Mouse (Mus musculus) hematopoietic multipotent progenitor cell, adult 10-12 weeks (in vitro differentiated cells): ENCODE results near the gene Nkapd1. TPM values are rescaled to one million over a fixed set of nuclear protein-coding genes. Genes with fewer than 3 reads are reported as not detected.

Experiments
- polyA plus RNA-seq: library from polyadenylated mRNA; stranded (reverse); fragments of >175 nt; gene quantifications from 2 replicates; pipeline ENCODE4 v1.2.3, GENCODE M21; 2012; ENCODE audit warnings: low replicate concordance

Nkapd1 gene
- polyA plus RNA-seq: 7.3 and 14.3 TPM in 2 replicates

GRCm38 (mm10) chr9:50616766-50617603 is at the start of gene Nkapd1, which contains the start of gene Pih1d2:
TSS of gene Nkapd1 (minus strand) at chr9:50617464.
TSS of gene Pih1d2 (plus strand) at chr9:50617321.

DNA sequence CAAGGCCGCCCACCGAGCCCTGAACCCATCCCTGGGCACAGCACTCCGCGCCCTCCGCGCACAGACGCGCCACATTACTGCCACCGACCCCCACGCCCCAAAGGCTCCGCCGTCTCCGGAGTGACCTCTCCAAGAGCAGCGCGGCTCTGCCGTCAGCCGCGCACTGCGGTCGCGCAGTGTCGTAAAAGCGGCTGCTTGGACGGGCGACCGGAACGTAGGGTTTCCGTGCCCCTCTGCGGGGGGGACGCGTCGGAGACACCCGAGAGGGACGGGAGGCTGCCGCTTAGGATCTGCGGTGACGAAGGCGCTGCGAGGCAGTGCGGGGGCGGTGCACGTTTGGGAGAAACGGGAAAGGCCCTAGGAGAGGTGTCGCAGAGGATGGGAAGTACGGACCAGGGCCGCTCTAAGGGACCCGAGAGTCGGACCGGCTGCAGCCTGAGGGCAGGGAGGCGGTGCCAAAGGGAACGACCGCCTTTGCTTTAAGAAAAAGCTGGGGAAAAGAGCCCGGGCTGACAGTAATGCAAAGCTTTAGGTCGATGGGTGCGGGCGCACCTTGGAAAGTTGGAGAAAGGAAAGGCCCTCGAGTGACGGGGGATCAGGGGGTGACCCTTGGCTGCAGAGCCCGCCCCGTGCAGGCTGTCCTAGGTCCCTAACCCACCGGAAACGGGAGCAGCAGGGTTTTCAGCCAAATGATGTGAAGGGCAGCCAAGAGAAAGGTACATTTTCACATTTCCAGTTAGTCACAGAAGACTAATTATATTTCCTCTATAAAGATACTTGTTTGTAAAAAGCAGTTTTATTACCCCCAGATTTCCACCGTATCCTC is 42.3 kb upstream of the Nkapd1 start, which contains the start of gene Dlat:
Dlat (minus strand) TSS at position 389 of the 826 bp plus-strand sequence.

GRCm38 (mm10) chr9:50603189-50603997 is 13.9 kb downstream of the Nkapd1 start, which contains the start of the genes Sdhd and Timm8b:
TSS of gene Sdhd (minus strand) at chr9:50603812.
TSS of gene Timm8b (plus strand) at chr9:50603910.

DNA sequence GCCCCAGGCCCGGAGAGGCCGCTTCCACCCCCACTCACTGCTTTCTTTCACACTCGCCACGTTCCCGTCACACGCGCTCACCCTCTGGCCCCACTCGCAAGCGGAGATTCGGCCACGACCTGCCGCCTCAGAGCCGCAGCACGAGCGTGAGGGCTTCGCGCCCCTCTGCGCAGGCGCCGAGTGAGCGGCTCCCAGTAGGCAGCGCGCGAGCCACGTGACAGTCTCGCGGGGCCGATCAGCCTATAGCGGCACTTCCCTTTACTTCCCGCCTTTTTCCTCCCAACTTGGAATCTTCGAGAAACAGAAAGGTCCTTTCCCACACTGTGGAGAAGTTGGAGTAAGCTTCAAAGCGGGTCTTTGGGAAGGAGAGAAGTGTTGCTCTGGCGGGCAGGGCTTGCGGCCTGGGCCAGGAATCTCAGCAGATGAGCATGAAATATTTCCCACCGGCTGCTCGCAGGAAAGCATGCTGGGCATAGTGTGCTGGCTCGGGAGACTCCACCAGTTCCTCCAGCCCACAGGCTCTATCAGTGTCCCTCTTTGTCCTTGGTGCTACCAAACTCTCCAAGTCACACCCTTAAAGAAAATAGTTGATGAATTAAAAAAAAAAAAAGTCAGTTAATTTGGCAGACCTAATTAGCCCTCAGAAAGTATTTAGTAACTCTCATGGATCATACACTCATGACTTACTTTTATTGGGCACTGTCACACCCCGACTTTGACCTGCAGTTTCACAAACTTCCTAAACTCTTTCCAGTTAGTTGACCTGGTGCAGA is 55.9 kb downstream of the Nkapd1 start, which contains the start of gene Tex12:
Tex12 (minus strand) TSS at position 181 of the 773 bp plus-strand sequence.

Other genes with a start within 250 kb of the Nkapd1 start
- gene Plet1, start 122.9 kb downstream of the Nkapd1 start, polyA plus RNA-seq: not detected in 2 replicates
- 23.7 and 46.7 TPM in 2 replicates for gene Pts, start 88.7 kb downstream of the Nkapd1 start, polyA plus RNA-seq
- 1.6 and 9.5 TPM in 2 replicates for gene Il18, start 62.6 kb downstream of the Nkapd1 start, polyA plus RNA-seq
- gene Bco2, start 62.3 kb downstream of the Nkapd1 start, polyA plus RNA-seq: 0.07 and 0.20 TPM in 2 replicates
- not detected in 2 replicates for gene Tex12, start 56.1 kb downstream of the Nkapd1 start, polyA plus RNA-seq
- 7.0 and 22.5 TPM in 2 replicates for gene Sdhd, start 13.7 kb downstream of the Nkapd1 start, polyA plus RNA-seq
- gene Timm8b, start 13.6 kb downstream of the Nkapd1 start, polyA plus RNA-seq: 3.0 and 11.5 TPM in 2 replicates
- 0.16 TPM in 1 of 2 replicates, not detected in the other for gene Pih1d2, start 143 bp downstream of the Nkapd1 start, polyA plus RNA-seq
- gene Dlat, start 42.3 kb upstream of the Nkapd1 start, polyA plus RNA-seq: 15.4 and 24.2 TPM in 2 replicates
- gene Dixdc1, start 122.1 kb upstream of the Nkapd1 start, polyA plus RNA-seq: 0.08 TPM in 1 of 2 replicates, not detected in the other
- gene 2310030G06Rik, start 129.1 kb upstream of the Nkapd1 start, polyA plus RNA-seq: not detected in 2 replicates
- gene Cryab, start 133.9 kb upstream of the Nkapd1 start, polyA plus RNA-seq: 0.46 and 1.3 TPM in 2 replicates
- gene Hspb2, start 134.9 kb upstream of the Nkapd1 start, polyA plus RNA-seq: 0.25 and 0.27 TPM in 2 replicates
- gene Fdxacb1, start 150.8 kb upstream of the Nkapd1 start, polyA plus RNA-seq: 0.58 and 1.3 TPM in 2 replicates
- 4.0 and 8.4 TPM in 2 replicates for gene Alg9, start 157.6 kb upstream of the Nkapd1 start, polyA plus RNA-seq
- 2.3 and 2.5 TPM in 2 replicates for gene 1110032A03Rik, start 158.1 kb upstream of the Nkapd1 start, polyA plus RNA-seq
- gene Ppp2r1b, start 227.8 kb upstream of the Nkapd1 start, polyA plus RNA-seq: 4.3 and 4.8 TPM in 2 replicates